Mouse (Mus musculus): ENCODE measurements around the gene Pla2g6.

The Pla2g6 gene

GRCm38 (mm10) chr15:79277728-79278127, 50.5 kb downstream of the Pla2g6 start:
- DNase-seq (ENCODE audit: low read depth, low spot score): no peak

GRCm38 (mm10) chr15:79273020-79273419, 55.2 kb downstream of the Pla2g6 start:
- no peak for DNase-seq (ENCODE audit: low read depth, low spot score)

DNA sequence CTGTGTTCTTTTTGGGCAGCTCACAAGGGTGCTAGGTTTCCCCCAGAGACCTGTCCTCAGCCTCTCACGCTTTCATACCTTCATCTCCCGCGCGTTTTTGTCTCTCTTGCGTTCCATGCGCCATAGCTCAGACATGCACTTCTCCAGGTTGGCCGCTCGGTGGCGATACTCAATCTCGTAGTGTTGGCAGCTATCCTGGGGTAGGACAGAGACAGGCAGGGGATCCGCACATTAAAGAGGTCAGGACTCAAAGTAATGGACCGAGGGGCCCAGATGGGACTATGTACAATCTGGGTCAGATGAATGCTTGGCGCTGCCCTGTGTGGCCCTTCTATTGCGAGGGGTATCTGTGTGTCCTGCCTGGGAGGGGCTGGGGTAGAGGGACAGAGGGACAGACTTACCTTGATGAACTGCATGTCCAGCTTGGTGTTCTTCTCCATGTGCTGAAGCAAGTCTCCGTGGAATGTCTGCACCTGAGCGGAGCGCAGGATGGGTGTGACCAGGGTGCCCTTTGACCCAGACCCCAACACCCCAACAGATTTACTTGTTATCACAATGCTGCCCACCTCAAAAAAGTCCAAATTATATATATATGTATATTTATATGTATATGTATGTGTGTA, 57.0 kb downstream of the Pla2g6 start:
- peak; percentile 47 for DNase-seq (ENCODE audit: low read depth, low spot score)

GRCm38 (mm10) chr15:79270317-79271123, 57.7 kb downstream of the Pla2g6 start:
- DNase-seq (ENCODE audit: low read depth, low spot score): no peak

DNA sequence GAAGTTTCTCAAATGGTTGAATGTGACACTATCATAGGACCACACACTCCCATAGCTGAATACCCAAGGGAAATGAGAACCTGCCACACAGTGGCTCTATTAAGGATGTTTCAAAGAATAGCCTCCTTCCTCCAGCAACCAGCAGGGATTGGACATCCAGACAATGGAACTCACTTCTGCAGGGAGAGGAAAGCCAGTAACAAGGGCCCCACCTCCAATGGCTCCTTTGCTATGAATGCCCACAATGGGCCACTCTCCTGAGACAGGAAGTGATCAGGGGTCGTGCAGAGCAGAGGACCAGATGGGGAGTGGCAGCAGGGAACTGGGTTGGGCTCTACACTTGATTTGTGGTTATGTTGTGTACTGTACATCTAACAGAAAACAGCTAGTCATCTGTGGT, 59.7 kb downstream of the Pla2g6 start:
- no peak for DNase-seq (ENCODE audit: low read depth, low spot score)

DNA sequence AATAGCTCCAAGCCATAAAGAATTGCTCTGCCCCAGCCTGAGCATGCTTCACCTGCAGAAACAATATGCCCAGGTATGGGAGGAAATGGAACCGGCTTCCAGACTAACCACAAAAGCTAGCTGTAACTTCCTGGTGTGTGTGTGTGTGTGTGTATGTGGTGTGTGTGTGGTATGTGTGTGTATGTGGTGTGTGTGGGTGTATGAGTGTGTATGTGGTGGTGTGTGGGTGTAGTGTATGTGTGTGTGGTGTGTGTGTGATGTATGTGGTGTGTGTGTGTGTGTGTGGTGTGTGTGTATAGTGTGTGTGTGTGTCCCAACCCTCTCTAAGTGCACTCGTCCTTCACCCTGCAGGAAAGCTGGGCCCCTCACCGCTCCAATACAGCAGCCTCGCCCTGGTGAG, 62.8 kb downstream of the Pla2g6 start:
- no peak for DNase-seq (ENCODE audit: low read depth, low spot score)

DNA sequence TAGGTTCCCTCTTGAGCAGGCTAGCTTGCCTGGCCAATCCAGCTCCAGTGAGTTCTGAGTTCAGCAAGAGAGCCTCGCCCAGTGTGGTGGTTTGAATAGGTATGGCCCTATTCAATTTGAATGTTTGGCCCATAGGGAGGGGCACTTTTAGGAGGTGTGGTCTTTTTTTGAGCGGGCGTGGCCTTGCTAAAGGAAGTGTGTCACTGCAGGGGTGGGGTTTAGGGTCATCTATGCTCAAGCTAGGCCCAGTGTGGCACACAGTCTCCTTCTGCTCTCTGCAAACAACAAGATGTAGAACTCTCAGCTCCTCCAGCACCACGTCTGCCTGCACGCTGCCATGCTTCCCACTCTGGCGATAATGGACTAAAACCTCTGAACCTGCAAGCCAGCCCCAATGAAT, 64.5 kb downstream of the Pla2g6 start:
- DNase-seq (ENCODE audit: low read depth, low spot score): no peak

DNA sequence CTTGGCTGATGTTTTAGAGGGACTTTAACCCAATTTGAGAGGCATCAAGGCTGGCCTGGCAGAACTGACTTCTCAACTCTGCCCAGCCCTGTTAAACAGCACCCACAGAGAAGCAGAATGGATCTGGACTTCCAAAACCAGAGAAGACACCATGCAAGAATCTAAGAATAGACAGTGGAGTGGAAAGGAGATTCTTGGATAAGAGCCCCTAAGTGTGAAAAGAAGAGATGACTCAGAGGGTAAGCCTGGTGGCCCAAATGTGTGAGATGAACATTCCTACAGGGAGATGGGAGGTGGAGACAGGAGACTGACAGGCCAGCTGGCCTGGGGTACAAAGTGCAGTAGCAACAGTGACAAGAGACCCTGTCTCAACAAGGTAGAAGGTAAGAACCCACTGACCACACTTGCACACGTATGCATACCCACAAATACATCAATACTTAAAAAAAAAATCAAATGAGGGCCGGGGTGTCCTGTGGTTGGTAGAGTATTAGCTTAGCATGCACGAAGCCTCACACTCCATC, 65.3 kb downstream of the Pla2g6 start:
- no peak for DNase-seq (ENCODE audit: low read depth, low spot score)

GRCm38 (mm10) chr15:79262375-79262774, 65.8 kb downstream of the Pla2g6 start:
- DNase-seq (ENCODE audit: low read depth, low spot score): no peak

DNA sequence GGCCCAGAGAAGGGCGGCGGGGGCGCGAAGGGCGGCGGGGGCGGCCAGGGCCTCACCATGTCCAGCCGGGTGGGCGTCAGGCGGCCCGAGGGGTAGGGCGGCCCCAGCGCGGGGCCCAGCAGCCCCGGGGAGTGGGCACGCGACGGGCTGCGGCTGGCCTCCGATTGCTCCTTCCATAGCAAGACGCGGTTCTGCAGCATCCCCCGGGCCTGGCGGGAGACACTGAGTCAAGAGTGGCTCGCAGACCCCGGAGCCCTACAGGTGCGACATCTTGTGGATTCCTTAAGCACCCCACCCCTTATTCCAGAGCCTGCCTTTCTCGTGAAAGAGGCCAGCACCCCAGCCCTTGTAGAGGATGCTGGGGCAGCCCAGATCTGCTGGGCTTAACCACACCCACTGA, 66.4 kb downstream of the Pla2g6 start:
- no peak for DNase-seq (ENCODE audit: low read depth, low spot score)

- DNase-seq (ENCODE audit: low read depth, low spot score): no peak
Measured at GRCm38 (mm10) chr15:79261095-79261725, 67.0 kb downstream of the Pla2g6 start.

- DNase-seq (ENCODE audit: low read depth, low spot score): no peak
Measured at GRCm38 (mm10) chr15:79258521-79258920, 69.7 kb downstream of the Pla2g6 start.

GRCm38 (mm10) chr15:79254661-79255060, 73.5 kb downstream of the Pla2g6 start, which contains the start of gene Slc16a8:
Slc16a8 (minus strand) TSS chr15:79254761.
- no peak for DNase-seq (ENCODE audit: low read depth, low spot score)

DNA sequence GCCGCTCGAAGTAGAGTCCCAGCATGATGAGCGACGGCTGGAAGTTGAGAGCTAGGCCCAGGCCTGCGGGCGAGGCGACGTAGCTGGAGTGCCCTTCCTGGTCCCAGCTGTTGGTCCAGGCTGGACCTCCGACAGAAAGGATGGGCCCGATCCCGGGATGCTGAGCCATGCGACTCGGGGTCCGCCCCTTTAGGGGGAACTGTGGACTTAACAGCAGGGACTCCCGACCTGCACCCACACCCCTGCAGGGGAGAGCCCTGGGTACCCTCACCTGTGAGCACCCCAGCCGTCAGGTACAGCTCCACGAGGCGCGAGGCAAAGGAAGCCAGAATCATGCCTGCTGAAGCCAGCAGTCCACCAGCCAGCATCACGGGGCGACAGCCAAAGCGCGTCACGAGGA, 75.6 kb downstream of the Pla2g6 start:
- DNase-seq (ENCODE audit: low read depth, low spot score): no peak

DNA sequence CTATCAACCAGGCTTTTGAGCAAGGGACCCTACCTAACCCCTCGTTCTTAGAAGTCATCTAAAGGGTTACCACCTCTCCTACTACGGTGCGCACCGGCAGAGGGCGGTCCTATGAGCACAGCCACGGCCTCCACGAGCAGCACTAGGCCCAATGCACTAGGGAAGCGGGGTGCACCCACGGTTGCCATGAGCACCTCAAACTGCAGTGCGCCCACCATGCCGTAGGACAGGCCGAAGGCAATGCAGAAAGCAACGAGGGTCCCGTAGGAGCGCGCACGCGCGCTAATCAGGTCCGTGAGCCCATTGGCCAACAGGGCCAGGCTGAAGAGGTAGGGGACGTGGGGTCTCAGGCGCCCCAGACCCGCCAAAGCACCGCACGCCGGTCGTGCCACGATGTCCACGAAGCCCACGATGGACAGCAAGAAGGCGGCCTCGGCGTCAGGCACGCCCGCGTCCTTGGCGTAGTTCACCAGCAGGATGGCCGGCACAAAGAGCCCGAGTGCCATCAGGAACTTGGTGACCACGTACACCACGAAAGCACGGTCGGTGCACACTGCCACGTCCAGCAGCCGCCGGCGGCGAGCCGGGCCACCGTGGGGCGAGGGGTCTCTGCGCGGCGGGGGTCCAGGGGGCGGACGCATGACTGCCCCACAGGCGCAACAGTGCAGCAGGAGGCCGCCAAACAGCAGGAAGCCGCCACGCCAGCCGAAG, 76.3 kb downstream of the Pla2g6 start:
- DNase-seq (ENCODE audit: low read depth, low spot score): no peak

- DNase-seq (ENCODE audit: low read depth, low spot score): no peak
Measured at GRCm38 (mm10) chr15:79251168-79251567, 77.0 kb downstream of the Pla2g6 start.

- DNase-seq (ENCODE audit: low read depth, low spot score): no peak
Measured at GRCm38 (mm10) chr15:79250236-79250635, 78.0 kb downstream of the Pla2g6 start.

- no peak for DNase-seq (ENCODE audit: low read depth, low spot score)
Measured at GRCm38 (mm10) chr15:79245321-79245720, 82.9 kb downstream of the Pla2g6 start.

DNA sequence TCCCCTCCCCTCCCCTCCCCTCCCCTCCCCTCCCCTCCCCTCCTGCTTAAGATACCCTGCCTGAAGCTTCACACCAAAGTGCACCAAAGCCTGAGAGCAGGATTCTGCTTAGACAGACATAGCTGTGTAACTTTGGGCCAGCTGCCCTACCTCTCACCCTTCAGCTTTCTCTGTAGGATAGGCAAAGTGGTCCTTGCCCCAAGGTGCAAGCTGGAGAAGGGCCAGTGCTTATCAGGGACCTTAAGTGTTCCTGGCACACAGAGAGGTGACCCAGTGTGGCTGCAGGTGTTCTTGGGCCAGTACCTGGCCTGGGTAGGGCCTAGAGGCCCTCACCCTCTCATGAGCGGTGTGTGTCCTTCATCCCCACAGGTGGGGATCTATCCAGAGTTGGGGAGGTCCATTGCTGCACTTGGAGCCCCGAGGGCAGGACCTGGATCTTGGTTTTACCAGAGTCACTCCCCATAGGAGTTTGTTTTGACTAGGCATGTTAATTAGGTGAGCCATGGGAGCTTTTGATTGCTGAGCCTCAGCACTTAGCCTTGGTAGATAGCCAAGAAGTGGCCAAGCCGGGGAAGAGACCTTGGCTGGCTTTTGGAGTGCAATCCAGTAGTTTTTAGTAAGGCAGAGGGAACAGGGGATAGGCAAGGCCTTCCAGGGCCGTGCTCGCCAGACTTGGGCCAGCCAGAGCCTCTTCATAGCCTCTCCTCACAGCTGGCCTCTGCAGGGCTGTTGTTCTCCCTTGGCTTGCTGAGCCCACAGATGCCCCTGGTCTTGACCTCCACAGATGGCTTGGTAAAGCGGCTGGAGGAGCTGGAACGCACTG, 83.9 kb downstream of the Pla2g6 start:
- DNase-seq (ENCODE audit: low read depth, low spot score): no peak

GRCm38 (mm10) chr15:79243234-79244042, 84.8 kb downstream of the Pla2g6 start:
- peak; percentile 97 for DNase-seq (ENCODE audit: low read depth, low spot score)
